Mouse (Mus musculus) kidney, adult 18-20 months (tissue): ENCODE data around the gene Sh2d7.
"Not testable (repeated sequence)": the region's sequence is repeated elsewhere in the genome, so short reads cannot be mapped to it uniquely, and the experiment has no call there.

Experiments used
- DNase-seq: peaks from one replicate; pipeline ENCODE4 v3.0.0; 2021

Sh2d7 gene

DNA sequence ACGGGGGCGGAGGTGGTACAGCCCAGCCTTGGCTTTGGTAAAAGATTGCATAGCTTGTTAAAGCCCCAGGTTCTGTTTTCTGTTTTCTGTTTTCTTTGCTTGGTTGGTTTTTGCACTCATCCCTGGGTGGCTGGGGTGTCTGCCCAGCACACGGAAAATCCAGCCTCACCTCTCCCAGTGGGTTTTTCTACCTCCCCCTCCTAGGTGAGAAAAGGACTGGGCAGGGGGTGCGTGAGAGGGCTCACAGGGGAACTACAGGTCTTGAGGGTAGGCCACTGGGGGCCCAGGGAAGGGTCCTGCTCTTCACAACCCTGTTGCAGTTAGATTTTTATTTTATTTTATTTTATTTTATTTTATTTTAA, 6.2 kb downstream of the Sh2d7 start:
- no peak for DNase-seq

DNA sequence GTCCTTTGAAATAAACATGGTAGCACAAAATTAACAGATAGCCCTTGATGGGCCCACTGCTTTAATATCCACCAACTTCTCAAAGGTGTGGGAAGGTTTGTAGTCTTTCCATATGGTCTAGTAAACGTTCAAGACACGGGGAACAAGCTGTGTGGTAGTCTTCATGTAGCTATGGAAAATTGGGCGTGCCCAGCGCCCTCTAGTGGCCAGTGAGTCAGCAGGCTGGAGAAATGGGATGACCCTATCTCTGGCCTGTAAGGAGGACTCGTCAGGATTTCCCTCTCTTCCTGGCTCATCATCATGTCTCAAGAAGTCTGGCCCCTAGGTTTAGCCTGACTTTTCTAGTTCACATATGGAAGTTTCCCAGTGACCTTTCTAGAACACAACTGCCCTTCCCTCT, 8.8 kb downstream of the Sh2d7 start:
- peak; percentile 72 for DNase-seq

DNA sequence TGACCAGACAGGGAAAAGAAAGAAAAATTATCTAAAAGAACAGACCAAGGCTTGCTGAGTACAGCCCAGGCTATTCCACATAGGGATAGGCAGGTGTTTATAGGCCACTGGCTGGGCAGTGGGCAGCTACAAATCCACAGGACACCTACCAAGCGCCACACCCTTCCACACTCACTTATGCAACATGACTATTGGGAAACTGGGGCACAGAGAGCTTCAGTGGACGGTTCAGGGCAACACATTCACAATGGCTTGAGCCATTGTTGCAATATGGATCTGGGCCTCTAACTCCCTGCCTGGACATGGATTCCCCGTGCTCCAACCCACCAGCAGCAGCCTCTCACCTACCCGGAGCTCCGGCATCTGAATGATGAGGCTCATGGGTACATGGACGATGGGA, 10.6 kb downstream of the Sh2d7 start:
- no peak for DNase-seq

DNA sequence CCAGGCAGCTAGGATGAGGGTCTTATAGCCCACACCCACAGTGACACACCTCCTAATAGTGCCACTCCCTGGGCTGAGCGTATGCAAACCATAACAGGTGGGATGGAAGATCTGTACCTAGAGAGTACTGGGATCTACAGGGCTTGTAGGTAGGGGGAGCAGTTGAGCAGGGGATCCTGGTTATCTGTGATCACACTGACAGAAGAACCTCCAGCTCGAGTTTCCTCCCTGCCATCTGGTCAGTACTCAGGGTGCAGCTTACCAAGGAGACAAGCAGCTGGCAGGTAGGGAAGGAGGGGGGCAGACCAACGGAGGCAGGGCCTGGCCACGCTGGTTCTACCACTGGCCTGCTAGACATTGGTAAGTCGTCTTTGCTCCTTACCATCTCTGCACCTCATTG, 13.6 kb downstream of the Sh2d7 start:
- DNase-seq = peak; percentile 39

DNA sequence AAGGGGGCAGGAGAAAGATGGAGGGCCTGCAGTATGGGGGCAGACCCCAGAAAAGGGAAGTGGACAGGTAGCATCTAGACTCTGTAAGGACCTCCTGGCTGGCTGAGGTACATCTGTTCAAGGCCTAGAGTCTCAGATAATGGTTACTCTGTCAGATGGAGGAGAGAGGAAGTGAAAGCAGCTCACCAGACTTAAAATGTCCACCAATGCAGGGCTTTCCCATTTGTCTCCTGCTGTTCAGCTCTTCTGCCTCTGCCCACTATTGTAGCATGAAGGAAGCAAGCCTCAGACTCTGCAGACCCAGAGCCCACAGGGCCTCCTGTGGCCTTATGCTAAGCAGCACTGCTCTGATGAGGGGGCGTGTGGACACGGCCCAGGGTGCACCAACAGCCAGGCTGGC, 16.3 kb downstream of the Sh2d7 start:
- no peak for DNase-seq

DNA sequence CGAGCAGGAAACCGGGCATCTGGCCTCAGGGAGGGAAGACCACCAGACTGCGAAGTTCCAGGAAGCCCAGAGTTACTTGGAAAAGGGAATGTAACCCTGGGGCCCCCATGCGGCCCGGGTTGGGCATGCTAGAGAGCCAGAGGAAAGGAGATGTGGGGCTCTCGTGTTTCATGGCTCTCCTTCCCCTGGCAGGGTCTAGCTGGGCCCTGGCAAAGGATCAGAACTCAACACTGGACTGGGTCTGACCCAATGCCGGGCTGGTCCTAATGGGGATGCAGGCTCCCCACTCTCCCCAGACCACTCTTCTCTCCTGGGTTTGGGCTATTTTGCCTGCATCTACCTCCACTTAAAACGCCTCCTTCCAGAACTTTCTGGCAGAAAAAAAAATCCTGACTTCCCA, 19.9 kb downstream of the Sh2d7 start:
- no peak for DNase-seq

DNA sequence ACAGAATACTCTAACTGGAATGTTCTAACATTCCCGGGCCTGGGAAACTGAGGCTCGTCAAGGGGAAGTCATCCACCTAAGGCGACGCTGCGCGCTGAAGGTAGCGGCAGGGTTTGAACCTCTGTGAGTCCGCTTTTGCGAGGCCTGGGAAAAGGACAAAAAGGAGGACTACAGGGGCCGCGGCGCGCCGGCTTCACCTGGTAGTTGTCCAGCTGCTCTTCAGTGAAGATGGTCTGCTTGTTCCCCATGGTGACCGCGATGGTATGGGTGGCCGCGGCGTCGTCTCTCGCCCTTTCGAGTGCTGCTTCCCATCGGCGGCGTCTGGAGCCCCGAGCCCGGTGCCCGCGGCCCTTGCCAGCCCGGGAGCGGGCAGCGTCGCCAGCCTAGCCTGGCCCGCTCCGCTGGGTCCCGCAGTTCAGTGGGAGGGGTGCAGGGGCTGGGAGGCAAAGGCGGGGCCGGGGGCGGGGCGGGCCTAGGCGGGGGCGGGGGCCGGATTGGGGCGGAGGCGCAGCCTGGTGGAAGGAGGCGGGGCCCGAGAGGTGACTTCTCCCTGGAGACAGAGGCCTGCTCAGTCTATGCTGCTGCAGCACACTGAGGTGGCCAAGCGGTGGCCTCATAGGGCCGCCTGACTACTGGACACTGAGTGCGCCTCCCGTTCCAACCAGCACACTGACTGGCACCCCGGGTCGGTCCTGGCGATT, 21.1 kb downstream of the Sh2d7 start, which contains the start of gene Cib2:
Gene Cib2, minus strand, starts transcription at position 448 of the 701 bp plus-strand sequence.
- peak; percentile 88 for DNase-seq

DNA sequence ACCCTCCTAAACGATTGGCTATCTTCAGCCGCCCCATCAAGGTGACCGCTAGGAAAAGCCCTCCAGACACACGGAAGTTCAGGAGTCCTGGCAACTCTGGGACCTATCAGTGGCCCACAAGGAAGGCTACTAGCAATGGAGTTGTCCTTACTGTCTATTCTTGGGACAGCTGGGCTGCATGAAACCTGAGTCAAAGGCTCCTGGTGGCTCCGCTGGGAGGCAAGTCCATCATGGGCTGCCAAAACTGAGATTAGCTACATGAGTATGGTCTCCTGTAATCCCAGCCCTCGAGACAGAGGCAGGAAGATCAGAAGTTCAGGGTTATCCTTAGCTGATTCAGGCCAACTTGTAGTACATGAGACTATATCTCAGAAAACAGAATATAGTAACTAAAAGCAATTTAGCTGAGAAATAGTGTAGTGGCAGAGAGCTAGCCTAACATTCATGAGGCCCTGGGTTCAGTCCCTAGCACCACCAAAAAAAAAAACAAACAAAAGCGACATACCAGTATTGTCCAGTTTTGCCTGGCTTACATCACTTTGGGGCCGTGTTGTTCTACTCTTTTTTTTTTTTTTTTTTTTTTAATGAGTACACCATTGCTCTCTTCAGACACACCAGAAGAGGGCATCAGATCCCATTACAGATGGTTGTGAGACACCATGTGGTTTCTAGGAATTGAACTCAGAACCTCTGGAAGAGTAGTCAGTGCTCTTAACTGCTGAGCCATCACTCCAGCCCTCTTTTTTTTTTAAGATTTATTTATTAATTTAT, 22.2 kb downstream of the Sh2d7 start:
- DNase-seq = no peak

DNA sequence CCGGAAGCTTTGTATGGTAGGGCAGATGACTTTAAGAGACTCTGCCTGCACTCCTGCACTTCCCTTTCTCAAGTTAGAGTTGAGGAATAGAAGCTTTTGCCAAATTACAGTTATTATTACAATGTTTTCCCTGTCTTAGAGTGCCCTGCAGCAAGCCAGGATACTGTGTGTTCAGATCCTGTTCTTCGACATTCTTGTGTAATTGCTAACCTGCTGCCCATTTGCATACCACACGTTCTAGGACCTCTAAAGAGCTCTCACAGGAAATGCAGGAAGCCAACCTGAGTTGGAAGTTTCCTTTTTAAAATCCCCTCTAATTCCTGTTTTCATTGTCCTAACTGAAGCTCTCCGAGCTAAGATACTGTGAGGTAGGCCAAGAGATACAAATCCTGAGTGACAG, 28.2 kb downstream of the Sh2d7 start:
- DNase-seq = no peak

DNA sequence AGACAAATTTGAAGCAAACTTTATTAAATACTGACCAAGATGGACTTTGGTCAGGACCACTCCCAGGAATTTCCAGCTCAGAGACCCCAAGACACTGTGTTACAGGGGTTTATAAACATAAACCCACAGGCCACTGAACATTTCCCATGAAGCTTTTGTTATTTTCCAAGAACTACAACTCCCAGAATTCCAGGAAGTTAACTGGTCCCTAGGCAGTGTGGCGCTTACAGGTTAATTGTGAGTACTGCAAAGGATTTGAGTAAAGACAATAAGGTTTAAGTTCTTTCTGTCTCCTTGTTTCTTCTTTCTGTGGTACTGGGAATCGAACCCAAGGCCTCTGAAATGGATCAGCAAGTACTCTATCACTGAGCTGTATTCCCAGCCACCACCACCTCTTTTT, 29.9 kb downstream of the Sh2d7 start:
- no peak for DNase-seq

DNA sequence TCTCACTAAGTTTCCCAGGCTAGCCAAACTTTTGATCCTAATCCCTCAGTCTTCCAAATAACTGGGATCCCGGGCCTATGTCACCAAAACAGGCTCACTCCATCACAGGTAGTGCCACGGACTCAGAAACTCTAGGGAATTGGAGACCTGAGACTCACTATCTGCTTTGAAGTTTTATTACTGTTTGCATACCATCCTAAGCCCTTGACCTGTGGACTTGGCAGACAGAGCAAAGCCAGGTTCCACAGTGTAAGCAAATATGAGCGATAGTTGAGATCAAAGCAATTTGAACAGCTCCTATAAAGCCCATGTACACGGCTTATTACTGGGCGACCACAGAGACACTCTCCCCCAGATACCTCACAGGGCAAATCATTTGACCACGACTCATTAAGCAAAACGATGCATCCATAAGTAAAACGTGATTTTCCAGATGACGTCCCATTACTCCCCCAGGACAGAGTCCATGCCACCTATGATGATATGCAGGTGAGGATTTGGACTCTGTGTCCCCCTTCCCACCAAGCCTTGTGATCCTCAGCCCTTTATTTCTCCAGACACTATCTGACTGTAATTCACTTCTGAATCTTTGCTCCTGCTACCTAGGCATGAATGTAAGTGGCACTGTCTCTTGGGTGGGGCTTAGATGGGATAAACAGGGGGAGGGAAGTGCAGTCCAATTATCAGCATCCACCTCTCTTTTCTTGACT, 32.5 kb downstream of the Sh2d7 start:
- no peak for DNase-seq

DNA sequence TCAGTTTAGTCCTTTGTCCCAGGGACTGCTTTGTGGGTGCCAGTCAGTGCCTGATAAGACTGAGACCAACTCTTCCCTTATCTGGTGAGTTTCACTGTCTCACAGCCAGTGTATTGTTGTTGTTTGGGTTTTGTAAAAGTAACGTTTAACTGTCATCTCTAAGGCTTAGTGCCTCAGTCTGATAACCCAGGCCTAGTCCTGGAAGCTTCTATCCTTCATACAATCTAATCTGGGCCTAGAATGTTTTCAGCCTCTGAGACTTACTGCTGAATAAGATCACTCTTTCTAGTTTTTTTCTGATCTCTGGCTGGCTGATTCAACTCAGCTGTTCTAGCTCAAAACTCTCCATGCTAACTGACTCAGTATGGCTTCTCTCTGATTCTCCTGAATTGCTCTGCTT, 44.9 kb downstream of the Sh2d7 start:
- DNase-seq = no peak

DNA sequence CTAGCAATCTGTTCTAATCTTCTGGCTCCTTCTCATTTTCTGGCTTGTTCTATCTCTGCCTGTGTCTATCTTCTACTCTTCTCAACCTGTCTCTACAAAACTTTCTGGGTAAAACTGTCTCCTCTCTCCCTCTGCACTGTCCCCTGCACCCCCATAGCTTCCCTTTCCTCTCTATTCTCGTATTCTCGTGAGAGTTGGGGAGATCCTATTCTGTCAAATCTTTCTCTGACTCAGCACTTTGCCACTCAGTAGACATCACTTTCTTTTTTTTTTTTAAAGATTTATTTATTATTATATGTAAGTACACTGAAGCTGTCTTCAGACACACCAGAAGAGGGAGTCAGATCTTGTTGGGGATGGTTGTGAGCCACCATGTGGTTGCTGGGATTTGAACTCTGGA, 45.3 kb downstream of the Sh2d7 start:
- not testable (repeated sequence) for DNase-seq

DNA sequence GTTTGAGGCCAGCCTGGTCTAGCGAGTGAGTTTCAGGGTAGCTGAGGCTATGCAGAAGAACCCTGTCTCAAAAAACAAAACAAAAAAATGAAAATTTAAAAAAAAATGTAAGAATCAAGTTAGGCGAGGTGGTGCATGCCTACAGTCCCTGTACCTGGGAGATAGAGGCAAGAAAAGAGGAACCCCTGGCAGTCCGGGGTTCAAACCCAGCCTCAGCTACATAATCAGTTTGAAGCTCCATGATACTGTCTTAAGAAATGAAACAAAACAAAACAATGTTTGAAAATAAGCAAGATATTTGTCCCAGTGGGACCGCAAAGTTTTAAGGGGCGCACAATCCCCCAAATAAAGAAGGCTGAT, 47.0 kb downstream of the Sh2d7 start:
- no peak for DNase-seq

DNA sequence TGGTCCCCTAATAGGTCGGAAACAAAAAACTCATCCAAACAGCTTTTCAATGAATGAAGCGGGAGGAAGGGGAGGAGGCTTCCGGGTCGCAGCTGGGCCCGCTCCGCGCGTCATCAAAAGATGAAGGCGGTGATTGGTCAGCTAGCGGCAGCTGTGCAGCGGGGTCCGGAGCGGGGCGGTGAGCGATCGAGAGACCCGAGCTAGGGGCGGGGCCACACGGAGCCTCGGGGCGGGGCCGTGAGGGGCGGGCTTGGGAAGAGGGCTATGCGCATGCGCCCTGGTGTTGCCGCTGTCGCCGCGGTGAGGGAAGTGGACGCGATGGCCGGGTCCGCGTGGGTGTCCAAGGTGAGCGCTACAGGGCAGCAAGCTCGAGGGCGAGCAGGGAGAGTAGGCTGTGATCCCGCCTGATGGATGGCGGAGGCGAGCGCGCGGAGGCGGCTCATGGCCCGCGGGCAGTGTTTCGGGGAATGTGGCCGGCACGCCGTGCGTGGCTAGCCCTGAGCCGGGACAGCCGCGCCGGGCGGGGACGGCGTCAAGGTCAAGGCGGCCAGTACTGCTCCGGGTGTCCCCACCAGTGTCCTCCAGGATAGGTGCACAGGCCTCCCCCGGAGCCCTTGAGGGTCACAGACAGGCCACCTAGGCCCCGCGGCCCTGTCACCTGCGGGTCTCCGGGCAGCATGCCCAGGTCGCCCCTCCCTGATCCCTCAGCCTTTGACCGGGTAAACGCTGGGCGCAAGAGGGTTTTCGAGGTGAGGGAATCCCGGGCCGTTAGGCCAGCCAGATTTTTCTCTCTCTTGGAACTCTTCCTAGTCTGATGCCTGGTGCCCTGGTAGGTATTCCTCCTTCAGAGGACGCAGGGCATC, 47.6 kb downstream of the Sh2d7 start, which contains the start of gene Idh3a:
Gene Idh3a, plus strand, starts transcription at position 136 of the 863 bp plus-strand sequence.
- peak; percentile 99 for DNase-seq

DNA sequence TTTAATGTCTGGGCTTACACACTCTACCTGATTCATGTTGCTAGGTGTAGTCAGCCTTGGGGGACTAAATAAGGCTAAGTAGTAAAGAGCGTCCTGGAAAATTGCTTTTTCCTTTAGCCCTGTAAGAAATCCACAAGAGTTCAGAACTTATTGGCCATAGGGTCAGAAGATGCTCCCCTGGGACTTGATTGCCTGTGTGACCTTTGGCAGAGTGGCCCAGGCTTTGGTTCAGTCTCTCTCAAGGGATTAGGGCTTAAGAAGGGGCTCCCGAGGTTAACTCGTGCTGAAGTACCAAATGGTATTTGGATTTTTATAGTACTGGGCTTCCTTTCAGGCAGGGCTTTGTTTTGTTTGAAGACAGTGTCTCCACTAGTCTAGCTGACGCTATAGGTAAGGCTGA, 49.1 kb downstream of the Sh2d7 start:
- DNase-seq = no peak

DNA sequence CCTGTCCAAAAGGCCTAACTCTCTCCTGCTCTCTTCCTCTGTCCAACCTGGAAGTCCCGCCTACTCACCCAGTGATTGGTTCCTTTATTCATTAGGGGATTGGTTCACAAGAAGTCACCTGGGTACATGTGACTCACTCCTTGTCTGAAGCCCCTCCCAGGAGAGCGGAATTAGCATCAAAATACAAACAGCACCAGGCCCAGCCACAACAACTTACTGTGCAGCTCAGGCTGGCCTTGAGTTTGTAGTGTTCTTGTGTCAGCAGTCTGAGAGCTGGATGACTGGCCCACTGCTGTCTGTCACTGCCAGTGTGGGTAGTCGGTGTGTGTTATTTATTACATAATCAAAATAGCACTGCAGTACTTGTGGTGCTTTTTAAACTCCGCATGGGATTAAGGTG, 54.9 kb downstream of the Sh2d7 start:
- DNase-seq = not testable (repeated sequence)
